Mouse (Mus musculus) spleen, adult 2 months (tissue): ENCODE measurements around the gene Atp23.

ENCODE experiments used
- CTCF ChIP-seq: fragments of 200-500 bp; IDR thresholded peaks from 2 replicates; pipeline ENCODE4 v1.5.1; 2011; ENCODE audit warnings: mild to moderate bottlenecking, inconsistent platforms; ENCODE audit not compliant: insufficient read depth, insufficient read length, insufficient replicate concordance; ENCODE audit errors: extremely low read depth
- POLR2A ChIP-seq: fragments of 200-500 bp; IDR thresholded peaks from 2 replicates; pipeline ENCODE4 v1.6.1; 2011; ENCODE audit warnings: low read depth, low read length, inconsistent platforms

- TF ChIP-seq CTCF (no peak), POLR2A (no peak)
These were observed 26.2 kb upstream of the Atp23 start for GRCm38 (mm10) chr10:126927101-126927961.
